Mouse (Mus musculus) erythroblast, embryonic 14.5 days (primary cell): ENCODE data around the gene Arfgap2.

ENCODE experiments used
- GATA1 ChIP-seq: IDR thresholded peaks from 2 replicates; pipeline ENCODE4 v1.6.1; 2012; ENCODE audit warnings: low read length, inconsistent platforms, mixed read lengths
- TAL1 ChIP-seq: IDR thresholded peaks from 3 replicates; pipeline ENCODE4 v1.6.1; 2012; ENCODE audit warnings: low read length, inconsistent platforms, mixed read lengths

GRCm38 (mm10) chr2:91308680-91309079, 43.9 kb downstream of the Arfgap2 start:
- TF ChIP-seq GATA1 (no peak), TAL1 (no peak)
